Mouse (Mus musculus) lung, postnatal 25 days (tissue): ENCODE measurements around the gene Slc31a2.

Source experiments
- DNase-seq: peaks from one replicate; pipeline ENCODE4 v3.0.0; 2022; ENCODE audit warnings: low spot score

Gene Slc31a2

GRCm38 (mm10) chr4:62318294-62318693, 55.9 kb downstream of the Slc31a2 start:
- no peak for DNase-seq

DNA sequence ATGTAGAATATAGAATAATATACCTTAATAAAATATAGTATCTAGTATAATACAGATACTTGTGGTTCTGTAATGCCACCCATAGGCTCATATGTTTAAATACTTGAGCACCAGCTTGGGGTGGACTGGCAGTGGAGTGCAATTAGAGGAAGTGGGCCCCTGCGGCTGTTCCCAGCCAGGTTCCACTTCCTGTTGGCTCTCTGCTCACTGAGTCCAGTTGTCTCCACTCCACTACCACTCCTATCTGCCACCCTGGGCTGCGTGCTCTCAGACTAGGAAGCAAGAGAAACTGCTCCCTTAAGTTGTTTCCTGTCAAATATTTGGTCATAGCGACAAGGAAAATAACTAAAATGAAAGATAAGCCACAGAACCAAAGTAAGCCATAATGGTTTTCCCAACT, 60.3 kb downstream of the Slc31a2 start:
- DNase-seq = no peak

- DNase-seq = no peak
These were observed 63.7 kb downstream of the Slc31a2 start for GRCm38 (mm10) chr4:62326111-62326510.

DNA sequence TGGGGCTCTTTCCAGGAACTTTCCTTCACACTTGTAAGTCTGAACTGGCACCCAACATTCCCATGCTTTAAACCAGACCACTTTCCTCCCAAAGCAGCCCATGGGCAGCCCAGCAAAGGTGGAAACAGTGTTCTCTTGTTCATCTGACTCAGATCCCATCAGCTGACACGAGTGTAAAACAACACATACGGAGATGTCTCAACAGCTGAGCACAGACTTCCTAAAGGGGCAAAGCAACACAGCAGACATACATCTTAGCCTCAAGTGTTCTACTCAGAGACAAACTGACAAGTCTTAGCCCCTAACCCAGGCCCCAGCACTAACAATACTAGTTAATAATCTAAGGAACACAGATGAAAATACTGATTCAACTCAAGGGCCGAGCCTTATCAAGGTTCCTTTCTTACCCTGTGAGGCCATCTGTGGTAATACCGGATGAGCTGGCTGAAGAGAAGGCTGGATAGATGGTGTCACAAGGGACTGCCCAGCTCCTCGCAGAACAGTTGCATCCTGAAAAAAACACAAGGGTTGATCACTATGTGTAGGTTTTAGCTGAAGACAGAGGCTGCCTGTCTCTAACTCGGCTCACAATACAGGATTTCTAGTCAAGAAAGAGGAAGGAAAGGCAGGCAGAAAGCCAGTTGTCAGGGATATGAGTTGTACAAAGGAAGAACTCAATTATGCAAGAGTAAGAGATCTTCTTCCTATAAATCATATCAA, 66.7 kb downstream of the Slc31a2 start:
- no peak for DNase-seq

- DNase-seq = no peak
These were observed 69.6 kb downstream of the Slc31a2 start for GRCm38 (mm10) chr4:62331977-62332376.

GRCm38 (mm10) chr4:62338536-62338935, 76.2 kb downstream of the Slc31a2 start:
- no peak for DNase-seq

- DNase-seq = peak; percentile 44
These were observed 81.6 kb downstream of the Slc31a2 start for GRCm38 (mm10) chr4:62344000-62344399.

DNA sequence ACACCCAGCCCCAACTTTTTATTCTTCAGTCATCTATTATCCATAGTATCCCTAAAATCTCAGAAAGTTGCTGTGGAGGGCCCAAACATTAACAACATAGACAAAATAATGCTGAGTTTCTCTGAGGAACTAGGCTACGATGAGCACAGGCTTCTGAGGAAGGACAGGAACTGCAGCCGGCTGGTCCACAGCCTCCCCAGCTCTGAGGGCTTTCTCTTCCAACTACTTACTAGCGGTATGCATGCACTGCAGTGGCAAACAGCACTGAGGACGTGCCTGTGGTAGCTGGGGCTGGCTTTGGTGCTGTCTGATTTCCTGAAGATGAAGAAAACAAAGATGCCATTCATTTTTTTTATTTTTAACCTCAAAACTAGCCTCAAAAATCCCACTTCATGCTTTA, 83.5 kb downstream of the Slc31a2 start:
- no peak for DNase-seq

DNA sequence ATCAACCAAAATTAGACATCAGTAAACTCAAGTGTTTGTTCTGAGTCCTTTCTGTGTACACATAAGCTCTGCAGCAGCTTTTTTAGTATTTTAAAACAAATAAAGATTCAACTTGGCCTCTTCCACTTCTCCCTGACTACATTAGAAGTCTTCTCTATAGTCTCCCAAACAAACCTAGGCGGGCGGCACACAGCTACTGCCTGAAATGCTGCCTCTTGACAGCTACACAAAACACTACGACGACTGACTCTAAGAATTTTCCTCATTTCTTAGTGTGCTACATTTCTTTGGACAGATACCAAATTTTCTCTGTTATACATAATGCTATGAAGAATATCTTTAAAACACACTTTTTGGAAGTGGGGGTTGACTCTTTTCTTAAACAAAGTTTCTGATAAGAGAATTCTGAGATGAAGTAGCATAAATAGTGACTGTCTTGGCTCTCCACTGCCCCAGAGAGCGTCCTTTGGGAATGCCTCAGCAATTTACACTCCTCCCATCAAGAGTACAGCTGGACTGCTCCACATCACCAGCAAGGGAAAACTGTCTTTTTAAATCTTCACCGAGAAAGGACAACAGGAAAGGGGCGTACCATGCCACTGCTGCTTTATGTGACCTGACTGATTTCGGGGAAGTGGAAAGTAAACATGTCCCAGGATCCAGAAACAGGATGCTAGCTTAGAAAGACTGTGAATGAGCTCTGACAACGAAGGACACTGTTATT, 85.4 kb downstream of the Slc31a2 start:
- peak; percentile 47 for DNase-seq
